Mouse (Mus musculus): Measurements from ENCODE around the gene Trim25.

Trim25 gene

DNA sequence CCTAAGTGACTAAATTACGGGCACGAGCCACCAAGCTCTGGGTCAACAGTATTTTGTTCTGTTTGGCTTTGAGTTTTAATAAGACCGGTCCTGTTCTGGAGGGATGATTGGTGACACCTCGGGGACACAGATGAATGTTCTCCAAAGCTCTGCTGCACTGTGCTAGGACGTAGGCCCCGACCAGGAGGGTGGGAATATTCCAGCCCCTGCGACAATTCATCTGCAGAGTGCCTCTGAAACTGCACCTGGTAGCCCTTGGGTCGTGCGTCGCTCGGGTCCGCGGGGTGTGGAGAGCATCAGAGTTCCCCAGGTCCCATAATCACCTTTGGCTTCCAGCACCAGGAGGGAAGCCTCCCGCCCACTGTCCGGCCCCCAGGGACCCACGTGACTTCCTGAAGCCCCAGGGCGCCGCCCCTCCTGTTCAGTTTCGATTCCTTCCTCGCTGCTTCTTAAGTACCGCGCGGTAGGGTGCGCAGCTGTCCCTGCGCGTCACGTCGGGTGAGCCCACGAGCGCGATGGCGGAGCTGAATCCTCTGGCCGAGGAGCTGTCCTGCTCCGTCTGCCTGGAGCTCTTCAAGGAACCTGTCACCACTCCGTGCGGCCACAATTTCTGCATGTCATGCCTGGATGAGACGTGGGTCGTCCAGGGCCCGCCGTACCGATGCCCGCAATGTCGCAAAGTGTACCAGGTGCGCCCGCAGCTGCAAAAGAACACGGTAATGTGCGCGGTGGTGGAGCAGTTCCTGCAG lies at the start of gene Trim25:
Gene Trim25, plus strand, starts transcription at position 403 of the 749 bp plus-strand sequence.
- peak; percentile 95 for DNase-seq (ENCODE audit: low read depth)

- DNase-seq (ENCODE audit: low read depth): no peak
Measured at GRCm38 (mm10) chr11:88949802-88950639, 49.2 kb upstream of the Trim25 start.

DNA sequence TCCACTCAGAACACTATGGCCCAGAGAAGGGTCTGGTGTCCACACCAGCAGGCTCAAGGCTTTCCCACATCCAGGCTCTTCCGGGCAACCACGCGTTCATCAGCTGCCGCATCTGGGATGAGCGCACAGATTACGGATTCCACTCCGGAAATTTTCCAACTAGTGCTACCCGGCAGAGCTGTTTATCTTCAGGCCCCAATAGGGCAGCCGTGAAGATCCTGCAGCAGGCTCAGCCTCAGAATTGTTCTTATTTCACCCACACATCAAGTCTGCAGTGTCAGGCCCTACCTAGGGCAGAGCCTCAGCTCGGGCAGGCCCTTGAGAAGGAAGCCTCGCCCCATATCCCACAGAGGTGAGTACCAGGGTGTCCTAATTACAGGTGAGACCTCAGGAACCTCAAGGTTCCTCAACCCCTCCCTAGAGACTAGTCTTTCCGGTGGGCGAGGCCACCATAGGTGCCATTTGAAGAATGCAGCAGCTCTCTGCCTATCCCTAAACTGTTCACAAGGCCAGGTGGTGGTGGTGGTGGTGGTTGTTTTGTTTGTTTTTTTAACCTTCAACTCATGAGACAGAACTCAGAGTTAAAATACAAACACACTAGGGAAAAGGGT lies 48.4 kb upstream of the Trim25 start:
- DNase-seq (ENCODE audit: low read depth): no peak

GRCm38 (mm10) chr11:88951576-88951975 lies 47.6 kb upstream of the Trim25 start:
- DNase-seq (ENCODE audit: low read depth): no peak

GRCm38 (mm10) chr11:88952117-88952516 lies 47.1 kb upstream of the Trim25 start:
- no peak for DNase-seq (ENCODE audit: low read depth)

GRCm38 (mm10) chr11:88953582-88953981 lies 45.6 kb upstream of the Trim25 start:
- DNase-seq (ENCODE audit: low read depth): no peak

DNA sequence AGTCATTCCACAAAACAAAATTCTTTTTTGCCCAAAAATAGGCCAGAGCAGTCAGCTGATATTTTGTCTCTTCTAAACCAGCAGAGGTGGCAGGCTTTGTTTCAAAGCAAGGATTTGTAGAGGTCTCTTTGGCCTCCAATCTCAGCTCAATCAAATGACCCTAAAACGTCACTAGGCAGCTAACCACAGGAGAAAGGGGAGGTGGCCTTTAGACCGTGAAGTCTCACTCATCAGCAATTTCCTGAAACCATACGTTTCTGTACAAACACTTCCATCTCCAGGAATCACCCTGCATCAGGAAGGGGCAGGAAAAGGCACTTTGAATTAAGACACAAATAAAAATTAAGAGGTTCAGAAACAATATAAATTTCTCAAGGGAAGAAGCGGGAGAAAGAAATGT lies 44.4 kb upstream of the Trim25 start:
- DNase-seq (ENCODE audit: low read depth): no peak

GRCm38 (mm10) chr11:88955217-88955969 lies 43.8 kb upstream of the Trim25 start, which contains the start of gene Scpep1:
Scpep1 (minus strand) TSS chr11:88955465.
- DNase-seq (ENCODE audit: low read depth): peak; percentile 96

- no peak for DNase-seq (ENCODE audit: low read depth)
Measured at GRCm38 (mm10) chr11:88958851-88959250, 40.3 kb upstream of the Trim25 start.

DNA sequence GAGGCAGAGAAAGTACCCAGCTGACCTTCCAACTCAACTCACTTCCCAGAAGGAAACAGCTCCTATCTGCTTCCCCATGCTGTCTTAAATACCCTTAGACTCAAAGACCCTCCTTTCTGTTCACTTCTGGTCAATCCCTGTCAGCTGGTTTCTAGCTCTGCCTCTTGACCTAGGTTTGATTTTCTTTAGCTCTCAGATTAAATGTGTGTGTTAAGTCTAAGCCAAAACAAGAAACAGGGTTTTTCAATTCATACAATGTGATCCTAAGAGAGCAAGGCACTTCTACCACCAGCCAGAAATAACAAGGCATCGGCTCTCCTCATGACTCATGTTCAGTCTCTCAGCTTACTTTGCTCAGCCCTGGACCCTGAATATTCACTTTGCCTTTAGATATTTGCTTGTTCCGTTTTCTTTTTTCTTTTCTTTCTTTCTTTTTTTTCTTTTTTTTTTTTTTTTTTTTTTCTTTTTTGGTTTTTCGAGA lies 32.3 kb upstream of the Trim25 start, which contains the start of gene Elobl:
Gene Elobl, minus strand, starts transcription at position 51 of the 481 bp plus-strand sequence.
- no peak for DNase-seq (ENCODE audit: low read depth)

- no peak for DNase-seq (ENCODE audit: low read depth)
Measured at GRCm38 (mm10) chr11:88970202-88970732, 28.9 kb upstream of the Trim25 start, which contains the start of gene Coil. Coil (plus strand) TSS chr11:88970252.

DNA sequence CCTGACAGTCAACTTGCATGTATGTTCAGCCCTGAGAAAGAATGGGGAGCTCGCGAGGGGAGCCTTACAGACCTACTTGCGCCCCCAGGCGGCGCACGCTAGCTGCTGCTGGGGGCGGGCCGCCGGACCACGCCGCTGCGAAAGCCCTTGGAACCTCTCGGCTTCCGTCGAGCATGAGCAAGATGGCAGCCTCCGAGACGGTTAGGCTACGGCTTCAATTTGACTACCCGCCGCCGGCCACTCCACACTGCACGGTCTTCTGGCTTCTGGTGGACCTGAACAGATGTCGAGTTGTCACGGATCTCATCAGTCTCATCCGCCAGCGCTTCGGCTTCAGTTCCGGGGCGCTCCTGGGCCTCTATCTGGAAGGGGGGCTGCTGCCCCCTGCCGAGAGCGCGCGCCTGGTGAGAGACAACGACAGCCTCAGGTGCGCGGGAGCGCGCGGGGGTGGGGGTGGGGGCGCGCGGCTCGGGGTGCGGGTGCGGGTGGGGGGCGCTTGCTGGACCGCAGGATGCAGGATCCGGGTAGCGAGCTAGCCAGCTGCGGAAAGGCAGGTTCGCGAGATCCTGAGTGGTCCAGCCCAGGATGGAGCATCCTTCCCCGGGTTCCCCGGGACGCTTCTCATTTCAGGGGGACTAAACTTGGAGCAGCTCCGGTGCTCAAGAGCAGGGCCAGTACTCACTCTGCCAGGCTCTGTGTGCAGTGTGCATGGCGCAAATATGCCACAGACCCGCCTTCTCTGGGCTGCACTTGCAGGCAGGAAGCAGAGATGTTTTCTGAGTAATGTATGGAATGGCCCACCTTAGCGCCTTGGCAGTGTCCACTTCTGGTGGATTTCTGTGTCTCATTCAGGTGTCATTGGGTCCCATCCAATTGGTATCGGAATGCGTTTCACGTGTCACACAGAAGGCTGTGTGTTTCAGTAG lies 25.1 kb upstream of the Trim25 start:
- DNase-seq (ENCODE audit: low read depth): peak; percentile 95

DNA sequence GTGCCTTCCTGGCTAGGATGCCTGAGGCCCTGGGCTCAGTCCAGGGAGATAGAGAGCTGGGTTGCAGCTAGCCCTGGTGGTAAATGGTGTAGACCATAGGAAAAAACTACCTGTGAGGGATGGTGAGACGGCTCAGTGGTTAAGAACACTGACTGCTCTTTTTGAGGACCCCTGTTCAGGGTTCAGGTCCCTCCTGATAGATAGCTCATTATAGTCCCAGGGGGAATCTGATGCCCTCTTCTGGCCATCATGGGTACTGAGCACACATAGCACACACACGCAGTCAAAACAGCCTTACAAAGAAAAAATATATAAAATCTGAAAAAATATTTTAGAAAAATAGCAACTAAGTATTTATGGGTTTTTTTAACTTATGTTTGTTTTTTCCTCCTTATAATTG lies 22.9 kb upstream of the Trim25 start:
- peak; percentile 53 for DNase-seq (ENCODE audit: low read depth)

- DNase-seq (ENCODE audit: low read depth): no peak
Measured at GRCm38 (mm10) chr11:88977188-88977587, 22.0 kb upstream of the Trim25 start.

DNA sequence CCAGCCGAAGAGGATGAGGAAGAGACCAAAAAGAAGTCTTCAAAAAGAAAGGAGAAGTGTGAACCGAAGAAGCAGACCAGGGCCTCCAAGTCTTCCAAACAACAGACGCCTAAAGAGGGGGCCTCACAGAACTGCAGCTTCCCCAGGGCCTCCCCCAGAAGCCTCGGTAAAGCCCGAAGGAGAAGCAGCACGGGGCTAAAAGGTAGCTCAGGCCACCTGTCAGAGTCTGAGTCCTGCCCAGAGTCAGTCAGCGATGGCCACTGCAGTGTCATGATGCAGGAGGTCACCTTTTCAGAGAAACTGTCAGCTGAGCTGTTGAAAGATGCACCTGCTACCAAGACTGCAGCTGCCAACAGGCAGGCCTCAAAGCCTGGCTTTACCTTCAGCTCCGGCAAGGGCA lies 17.8 kb upstream of the Trim25 start:
- DNase-seq (ENCODE audit: low read depth): no peak

DNA sequence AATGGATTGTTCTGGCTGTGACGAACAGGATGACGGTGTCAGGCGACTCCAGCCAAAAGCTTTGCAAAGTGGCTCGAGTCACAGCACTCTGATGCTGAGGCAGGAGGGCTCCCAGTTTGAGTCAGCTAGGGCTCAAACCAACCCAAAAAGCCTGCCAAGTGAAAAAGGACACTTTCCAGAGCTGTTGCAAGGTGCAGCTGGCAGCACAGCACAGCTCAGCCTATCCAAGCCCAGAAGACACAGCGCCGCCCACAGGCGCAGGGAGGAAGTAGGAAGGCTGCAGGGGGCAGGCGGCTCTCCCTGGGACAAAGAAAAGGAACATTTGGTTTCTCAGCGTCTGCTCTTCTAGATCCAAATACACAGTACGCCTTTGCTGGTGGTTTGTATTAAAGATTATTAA lies 12.6 kb upstream of the Trim25 start:
- no peak for DNase-seq (ENCODE audit: low read depth)

GRCm38 (mm10) chr11:88988956-88989355 lies 10.2 kb upstream of the Trim25 start:
- no peak for DNase-seq (ENCODE audit: low read depth)

GRCm38 (mm10) chr11:88989530-88989929 lies 9.6 kb upstream of the Trim25 start:
- peak; percentile 74 for DNase-seq (ENCODE audit: low read depth)

- no peak for DNase-seq (ENCODE audit: low read depth)
Measured at GRCm38 (mm10) chr11:88993186-88993585, 6.0 kb upstream of the Trim25 start.

DNA sequence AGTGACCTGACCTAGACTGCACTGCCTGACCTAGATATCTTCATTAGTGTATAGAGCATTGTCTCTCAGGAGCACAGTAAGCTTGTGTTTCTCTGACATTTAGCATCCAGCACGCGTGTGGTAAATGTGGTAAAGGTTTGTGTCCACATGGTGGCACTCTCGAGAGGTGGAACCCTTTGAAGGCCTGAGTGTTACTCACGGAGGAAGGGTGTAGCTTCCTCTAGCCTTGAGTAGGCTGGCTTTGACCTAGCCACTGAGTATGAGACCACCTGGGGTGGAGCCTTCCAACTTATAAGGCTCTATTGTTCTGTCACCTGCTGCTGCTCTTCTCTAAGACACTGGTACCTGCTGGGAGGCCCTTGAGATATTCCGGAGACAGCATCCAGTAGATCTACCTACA lies 5.6 kb upstream of the Trim25 start:
- peak; percentile 89 for DNase-seq (ENCODE audit: low read depth)

Measured in naive thymus-derived CD4-positive, alpha-beta T cell, adult 2 months (primary cell).